Mouse (Mus musculus) lung, postnatal 0 days (tissue): Measurements from ENCODE around the gene Lztfl1. TPM values are rescaled to one million over a fixed set of nuclear protein-coding genes. Genes with fewer than 3 reads are reported as not detected.

ENCODE experiments used
- ATAC-seq: fragments of 200-750 bp; cut with Nextera tagmentation; 2 replicates; pipeline ENCODE4 v1.8.0; 2017; ENCODE audit warnings: moderate library complexity
- DNase-seq: peaks from one replicate; pipeline ENCODE4 v3.0.0-alpha.2; 2016; ENCODE audit warnings: low spot score
- H3K27ac ChIP-seq: fragments of 300-500 bp; sonication (generic); 2 replicates; pipeline ENCODE4 v1.5.1; 2014; ENCODE audit warnings: antibody characterized with exemption, mild to moderate bottlenecking, low read length, mixed read lengths
- H3K27me3 ChIP-seq: fragments of 300-500 bp; sonication (generic); replicated peaks from 2 replicates; pipeline ENCODE4 v1.6.1; 2014; ENCODE audit warnings: low read length, mixed read lengths; ENCODE audit not compliant: insufficient read depth
- H3K36me3 ChIP-seq: fragments of 300-500 bp; sonication (generic); 2 replicates; pipeline ENCODE4 v1.6.1; 2014; ENCODE audit warnings: low read length, mixed read lengths; ENCODE audit not compliant: insufficient read depth
- H3K4me1 ChIP-seq: fragments of 300-500 bp; sonication (generic); 2 replicates; pipeline ENCODE4 v1.6.1; 2014; ENCODE audit warnings: antibody characterized with exemption, low read depth, low read length, mixed read lengths; ENCODE audit not compliant: insufficient read depth
- H3K4me2 ChIP-seq: fragments of 300-500 bp; sonication (generic); replicated peaks from 2 replicates; pipeline ENCODE4 v1.6.1; 2014; ENCODE audit warnings: low read depth, mild to moderate bottlenecking, low read length, moderate library complexity, mixed read lengths
- H3K4me3 ChIP-seq: fragments of 300-500 bp; sonication (generic); 2 replicates; pipeline ENCODE4 v1.5.1; 2014; ENCODE audit warnings: low read depth, low read length
- H3K9ac ChIP-seq: fragments of 300-500 bp; sonication (generic); replicated peaks from 2 replicates; pipeline ENCODE4 v1.6.1; 2014; ENCODE audit warnings: low read depth, mild to moderate bottlenecking
- H3K9me3 ChIP-seq: fragments of 300-500 bp; sonication (generic); 2 replicates; pipeline ENCODE4 v1.6.1; 2016; ENCODE audit warnings: low read length, mixed read lengths
- CTCF ChIP-seq: IDR thresholded peaks from 2 replicates; pipeline ENCODE4 v1.5.1; 2016; ENCODE audit warnings: antibody characterized with exemption, mild to moderate bottlenecking
- EP300 ChIP-seq: IDR thresholded peaks from 2 replicates; pipeline ENCODE4 v1.6.1; 2016; ENCODE audit warnings: antibody characterized with exemption, mild to moderate bottlenecking, control low read depth
- WGBS: fragments of 180-500 bp; shearing (Covaris S2); extraction: QIAGEN DNeasy Blood & Tissue Kit; methylation state at CpG from one replicate; pipeline ENCODE4 v1.1.7; 2014; 5-methylcytosine and 5-hydroxymethylcytosine counted together
- polyA plus RNA-seq: library from polyadenylated mRNA; unstranded; fragments of >200 nt; fragmentation: Nextera tagmentation; extraction: Ambion mirVana; gene quantifications from 2 replicates; pipeline ENCODE4 v1.2.1, GENCODE M21; 2015

Lztfl1 gene
- polyA plus RNA-seq: 38.6 and 38.7 TPM in 2 replicates

DNA sequence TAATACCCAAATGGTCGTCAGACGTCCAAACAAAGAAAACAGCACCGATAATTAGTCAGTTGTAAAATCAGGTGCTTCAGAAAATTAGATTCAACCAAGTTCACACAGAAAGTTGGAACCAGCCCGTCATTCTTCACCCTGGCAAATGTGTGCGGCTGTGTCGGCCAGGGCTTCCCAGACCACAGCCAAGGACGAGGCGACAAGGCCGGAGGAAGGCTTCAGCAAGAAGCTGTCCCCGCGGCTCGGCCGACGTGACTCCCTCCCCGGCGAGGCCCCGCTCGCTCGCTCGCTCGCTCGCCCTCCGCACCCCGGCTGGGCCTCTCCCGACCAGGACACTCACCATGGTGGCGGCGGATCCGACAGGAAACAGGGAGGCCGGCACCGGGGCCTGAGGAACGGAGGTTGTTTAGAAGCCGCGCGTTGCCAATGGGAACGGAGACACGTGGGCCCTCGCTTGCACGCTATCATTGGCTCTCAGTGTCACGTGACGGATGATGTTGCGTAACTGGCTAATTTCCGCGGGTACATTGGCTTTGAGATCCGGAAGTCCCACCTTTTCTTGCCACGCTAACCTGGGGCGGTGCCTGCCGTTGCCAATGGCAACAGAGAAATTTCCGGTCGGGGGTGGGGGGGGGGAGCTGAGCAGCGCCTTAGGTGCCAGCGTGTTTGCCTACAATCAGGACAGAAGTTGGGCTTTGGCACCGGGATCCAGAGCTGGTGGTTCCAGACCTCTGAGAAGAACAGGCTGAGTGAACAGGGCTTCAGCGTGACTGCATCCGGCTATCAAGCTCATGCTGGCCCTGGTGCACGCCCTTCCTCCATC is at the start of gene Lztfl1:
Gene Lztfl1, minus strand, starts transcription at position 512 of the 823 bp plus-strand sequence.
- H3K9me3 ChIP-seq: no peaks in the 10 kb centered on the region
- H3K4me2 ChIP-seq: peak within 1 kb of the TSS; percentile 67
- under 1% methylated on average over 55 of the region's 55 CpGs for WGBS
- DNase-seq (peak; percentile 99), ATAC-seq (peak; percentile 99)
- H3K36me3 ChIP-seq: no peaks in the 10 kb centered on the region
- H3K27me3 ChIP-seq: no peaks in the 10 kb centered on the region
- peak within 1 kb of the TSS; percentile 72 for H3K4me3 ChIP-seq
- peak within 1 kb of the TSS; percentile 68 for H3K27ac ChIP-seq
- peak within 1 kb of the TSS; percentile 71 for H3K9ac ChIP-seq
- TF ChIP-seq EP300 (peak; percentile 53; the same call in 1 of the 2 replicates), CTCF (no peak)
- no peaks in the 10 kb centered on the region for H3K4me1 ChIP-seq

- WGBS: 78% methylated on average over 3 of the region's 3 CpGs
- Histone ChIP-seq H3K36me3 (no peaks in the 10 kb centered on the region), H3K4me1 (no peaks in the 10 kb centered on the region), H3K9me3 (no peaks in the 10 kb centered on the region), H3K27ac (no peak overlapping the region), H3K27me3 (no peaks in the 10 kb centered on the region), H3K4me3 (no peak overlapping the region), H3K9ac (no peak overlapping the region), H3K4me2 (no peak overlapping the region)
- TF ChIP-seq EP300 (no peak), CTCF (no peak)
- ATAC-seq (no peak), DNase-seq (no peak)
Observed at GRCm38 (mm10) chr9:123766996-123767395, 49.5 kb upstream of the Lztfl1 start.

DNA sequence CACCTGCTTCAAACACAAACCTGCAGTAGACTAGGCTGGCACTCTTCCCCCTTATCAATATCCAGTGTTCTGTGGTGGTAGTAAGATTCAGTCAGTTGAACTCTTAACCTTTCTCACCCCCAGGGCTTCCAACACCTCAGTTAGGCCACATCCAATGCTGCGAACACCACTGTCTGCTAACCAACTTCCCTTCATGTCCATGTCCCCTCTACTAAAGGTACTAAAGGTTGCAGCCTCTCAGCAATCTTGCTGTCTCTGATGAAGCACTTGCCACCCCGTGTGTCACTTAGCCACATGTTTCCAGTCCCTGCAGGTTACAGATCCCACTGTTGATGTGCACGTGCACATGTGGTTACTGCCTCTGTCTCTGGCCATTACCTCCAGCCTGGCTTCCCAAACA is 46.3 kb upstream of the Lztfl1 start:
- Histone ChIP-seq H3K9me3 (no peaks in the 10 kb centered on the region), H3K27ac (no peak overlapping the region), H3K4me2 (no peak overlapping the region), H3K27me3 (no peaks in the 10 kb centered on the region), H3K4me1 (no peaks in the 10 kb centered on the region), H3K9ac (no peak overlapping the region), H3K36me3 (no peaks in the 10 kb centered on the region), H3K4me3 (no peak overlapping the region)
- ATAC-seq: no peak
- WGBS: 59% methylated on average over 3 of the region's 3 CpGs
- TF ChIP-seq EP300 (no peak), CTCF (no peak)
- no peak for DNase-seq

GRCm38 (mm10) chr9:123762886-123763285 is 45.4 kb upstream of the Lztfl1 start:
- Histone ChIP-seq H3K27ac (no peak overlapping the region), H3K4me3 (no peak overlapping the region), H3K9ac (no peak overlapping the region), H3K4me2 (no peak overlapping the region), H3K4me1 (no peaks in the 10 kb centered on the region), H3K27me3 (no peaks in the 10 kb centered on the region), H3K36me3 (no peaks in the 10 kb centered on the region), H3K9me3 (no peaks in the 10 kb centered on the region)
- 65% methylated on average over 4 of the region's 4 CpGs for WGBS
- DNase-seq (no peak), ATAC-seq (no peak)
- TF ChIP-seq CTCF: no peak
- TF ChIP-seq EP300: no peak

GRCm38 (mm10) chr9:123760806-123761205 is 43.3 kb upstream of the Lztfl1 start:
- no peak for ATAC-seq
- H3K4me3 ChIP-seq: no peak overlapping the region
- H3K4me1 ChIP-seq: no peaks in the 10 kb centered on the region
- DNase-seq: no peak
- no peak overlapping the region for H3K4me2 ChIP-seq
- no peak overlapping the region for H3K9ac ChIP-seq
- no peak overlapping the region for H3K27ac ChIP-seq
- 85% methylated on average over 3 of the region's 3 CpGs for WGBS
- no peaks in the 10 kb centered on the region for H3K9me3 ChIP-seq
- no peaks in the 10 kb centered on the region for H3K27me3 ChIP-seq
- no peak for TF ChIP-seq CTCF
- no peak for TF ChIP-seq EP300
- H3K36me3 ChIP-seq: no peaks in the 10 kb centered on the region

- H3K36me3 ChIP-seq: no peaks in the 10 kb centered on the region
- TF ChIP-seq CTCF: no peak
- no peak for TF ChIP-seq EP300
- H3K4me1 ChIP-seq: no peaks in the 10 kb centered on the region
- no peak overlapping the region for H3K9ac ChIP-seq
- ATAC-seq: no peak
- H3K27ac ChIP-seq: no peak overlapping the region
- no peaks in the 10 kb centered on the region for H3K27me3 ChIP-seq
- H3K4me2 ChIP-seq: no peak overlapping the region
- H3K9me3 ChIP-seq: no peaks in the 10 kb centered on the region
- no peak overlapping the region for H3K4me3 ChIP-seq
- DNase-seq: no peak
- 39% methylated on average over 4 of the region's 4 CpGs for WGBS
Observed at GRCm38 (mm10) chr9:123758645-123759044, 41.1 kb upstream of the Lztfl1 start.
